Mouse (Mus musculus): ENCODE measurements around the gene Gbx1. TPM values are rescaled to one million over a fixed set of nuclear protein-coding genes. Genes with fewer than 3 reads are reported as not detected.

Gene Gbx1
- polyA plus RNA-seq, 2 experiments from 2014 or later: not detected

DNA sequence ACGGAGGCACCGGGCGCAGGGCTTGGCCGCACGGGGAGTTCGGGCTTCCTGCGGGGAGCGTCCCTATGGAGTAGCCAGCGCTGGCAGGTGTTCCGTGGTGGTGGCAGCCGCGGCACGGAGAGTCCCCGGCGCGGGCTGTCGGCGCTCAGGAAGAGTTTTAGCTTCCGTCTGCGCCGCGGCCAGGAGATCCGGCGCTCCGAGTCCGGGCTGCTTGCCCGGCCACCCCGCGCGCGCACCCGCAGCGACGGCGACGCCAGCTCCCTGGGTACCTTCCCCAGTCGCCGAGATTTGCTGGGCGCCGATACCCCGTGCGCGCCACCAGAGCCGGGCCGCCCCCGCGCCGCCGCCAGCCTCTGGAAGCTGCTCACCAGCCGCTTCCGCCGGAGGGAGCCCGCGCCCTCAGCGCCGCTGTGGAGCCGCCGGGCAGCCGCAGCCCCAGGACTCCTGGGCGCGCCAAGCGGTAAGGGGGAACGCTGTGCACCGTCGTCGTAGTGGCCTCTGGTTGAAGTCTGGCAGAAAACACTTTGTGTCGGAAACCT, 52.2 kb downstream of the Gbx1 start:
- peak; percentile 70 for ATAC-seq

DNA sequence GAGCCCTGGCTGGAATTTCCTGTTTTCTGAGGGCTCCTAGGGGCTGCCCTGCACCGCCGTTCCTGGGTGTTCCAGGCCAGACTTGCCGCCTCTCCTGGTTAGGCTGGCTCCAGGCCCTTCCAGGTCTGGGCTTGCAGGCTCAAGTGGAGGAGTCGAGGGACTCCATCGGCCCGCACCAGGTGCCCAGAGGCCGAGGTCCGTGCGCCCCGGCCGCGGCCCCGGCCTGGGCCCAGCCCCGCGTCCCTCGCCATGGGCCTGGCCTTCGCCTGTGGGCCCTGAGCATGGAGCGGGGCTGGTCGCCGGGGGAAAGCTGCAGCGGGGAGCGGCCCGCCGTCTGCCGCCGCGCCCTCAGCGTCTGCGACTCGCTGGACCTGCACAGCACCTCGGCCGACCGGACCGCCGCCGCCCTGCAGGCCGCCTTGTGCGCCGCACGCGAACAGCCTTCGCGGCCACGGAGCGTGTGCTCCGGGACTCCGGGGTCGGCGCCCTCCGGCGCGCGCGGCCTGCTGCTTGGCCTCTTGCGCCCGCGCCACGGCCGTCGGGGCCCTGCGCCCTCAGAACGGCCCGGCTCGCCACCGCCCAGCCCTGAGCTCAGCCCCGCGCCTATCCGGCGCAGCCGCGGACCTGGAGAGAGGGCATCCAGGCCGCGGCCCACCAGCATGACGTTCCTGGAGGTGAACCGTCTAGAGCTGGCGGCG, 52.8 kb downstream of the Gbx1 start:
- ATAC-seq: peak; percentile 25

DNA sequence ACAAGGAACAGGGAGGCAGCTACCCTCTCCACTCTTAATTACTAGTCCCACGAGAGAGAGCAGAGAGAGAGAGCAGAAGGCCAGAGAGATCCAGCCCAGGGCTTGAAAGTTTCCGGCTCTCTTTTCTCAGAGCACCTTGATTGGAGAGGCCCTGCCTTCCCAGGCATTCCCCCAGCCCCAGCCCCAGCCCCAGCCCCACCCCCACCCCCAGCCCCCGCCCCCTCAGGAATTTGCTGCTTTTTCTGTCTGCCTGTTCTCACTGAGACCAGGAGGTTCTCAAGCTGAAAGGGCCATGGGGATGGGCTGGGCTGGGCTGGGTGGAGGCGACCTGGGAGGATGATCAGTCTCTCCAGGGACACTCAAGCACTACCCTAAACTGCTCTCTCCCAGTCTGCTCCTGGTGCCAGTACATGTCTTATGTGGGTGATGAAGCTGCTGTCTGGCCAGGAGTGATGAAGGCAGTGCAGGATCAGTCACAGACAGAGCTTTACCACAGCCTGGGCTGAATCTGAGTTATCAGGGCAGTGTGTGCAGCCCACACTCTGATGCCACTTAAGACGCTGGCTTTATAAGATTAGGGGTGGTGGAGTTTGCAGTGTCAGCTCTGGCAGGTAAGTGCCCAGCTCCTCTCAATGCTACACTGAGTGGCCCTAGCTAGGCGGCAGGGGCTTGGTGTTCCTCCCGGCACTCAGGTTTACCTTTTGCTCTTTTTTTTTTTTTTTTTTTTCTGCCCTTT, 54.0 kb downstream of the Gbx1 start:
- ATAC-seq: no peak

GRCm38 (mm10) chr5:24470600-24470999, 56.4 kb downstream of the Gbx1 start:
- peak; percentile 81 for ATAC-seq

DNA sequence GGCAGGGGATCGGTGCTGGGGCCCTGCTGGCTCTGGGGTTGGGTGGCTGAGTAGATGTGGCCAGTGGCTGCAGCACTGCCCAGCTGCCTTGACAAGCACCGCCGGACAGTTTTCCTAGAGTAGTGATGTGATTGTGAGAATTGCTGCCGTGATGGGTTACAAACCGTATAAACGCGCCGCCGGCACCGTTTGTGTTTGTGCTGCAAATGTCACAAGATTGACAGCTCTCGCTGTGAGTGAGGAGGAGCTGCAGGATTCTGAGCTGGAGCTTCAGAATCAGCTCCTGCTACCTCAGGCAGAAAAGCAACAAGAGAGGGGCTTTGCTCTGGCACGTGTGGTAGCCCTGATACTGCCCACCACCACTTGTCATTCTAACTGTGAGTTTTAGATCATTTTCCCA, 60.2 kb downstream of the Gbx1 start:
- no peak for ATAC-seq

DNA sequence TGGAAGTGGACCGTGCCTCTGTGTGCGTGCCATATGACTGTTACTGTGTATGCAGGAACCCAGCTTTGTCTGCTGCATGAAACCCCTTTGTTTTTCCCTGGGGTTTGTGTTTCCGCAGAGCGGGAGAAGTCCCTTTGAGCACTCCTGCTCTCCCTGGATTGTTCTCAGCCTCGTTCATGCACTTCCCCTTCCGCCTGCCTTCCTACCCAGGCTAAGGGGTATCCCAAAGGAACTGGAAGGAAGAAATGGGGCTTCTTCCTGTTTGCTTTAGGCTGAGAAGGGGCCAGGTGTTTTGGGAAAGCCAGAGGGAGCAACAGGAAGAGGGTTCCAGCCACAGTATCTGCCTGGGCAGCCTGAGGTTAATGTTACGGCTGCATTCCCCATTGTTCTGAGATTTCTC, 71.4 kb downstream of the Gbx1 start:
- no peak for ATAC-seq

GRCm38 (mm10) chr5:24455076-24455475, 71.9 kb downstream of the Gbx1 start:
- no peak for ATAC-seq

DNA sequence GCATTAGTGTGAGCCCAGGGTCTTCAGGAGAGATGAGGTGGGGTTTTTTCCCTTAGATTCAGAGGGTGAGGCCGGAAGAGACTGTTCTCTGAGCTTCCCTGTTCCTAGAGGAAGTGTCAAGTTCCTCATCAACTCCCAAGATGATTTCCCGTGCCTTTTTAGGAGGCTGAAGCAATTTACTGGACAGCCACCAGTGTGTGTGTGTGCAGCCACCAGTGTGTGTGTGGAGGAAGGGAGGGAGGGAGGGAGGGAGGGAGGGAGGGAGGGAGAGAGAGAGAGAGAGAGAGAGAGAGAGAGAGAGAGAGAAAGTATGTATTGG, 73.1 kb downstream of the Gbx1 start:
- ATAC-seq: no peak

GRCm38 (mm10) chr5:24453283-24453984, 73.6 kb downstream of the Gbx1 start:
- no peak for ATAC-seq

Other genes with a start within 250 kb of the Gbx1 start
- 1 to 10 TPM in 1 of 2 experiments, under 1 TPM in 1; 0.30 to 1.2 TPM for gene Kcnh2, start 175.6 kb downstream of the Gbx1 start, polyA plus RNA-seq (2017; shearing (Covaris generic))
- gene Nos3, start 162.4 kb downstream of the Gbx1 start, polyA plus RNA-seq (2017; shearing (Covaris generic)): under 1 TPM; 0.08 to 0.14 TPM
- gene Atg9b, start 135.1 kb downstream of the Gbx1 start, polyA plus RNA-seq (2017; shearing (Covaris generic)): 1 to 10 TPM; 2.2 to 3.2 TPM
- gene Abcb8, start 133.5 kb downstream of the Gbx1 start, polyA plus RNA-seq (2017; shearing (Covaris generic)): 10 to 100 TPM; 16.1 to 44.6 TPM
- gene Asic3, start 113.8 kb downstream of the Gbx1 start, polyA plus RNA-seq (2017; shearing (Covaris generic)): not detected
- gene Cdk5, start 103.7 kb downstream of the Gbx1 start, polyA plus RNA-seq (2017; shearing (Covaris generic)): 10 to 100 TPM; 53.8 to 61.7 TPM
- gene Slc4a2, start 103.4 kb downstream of the Gbx1 start, polyA plus RNA-seq (2017; shearing (Covaris generic)): 10 to 100 TPM; 13.5 to 22.6 TPM
- gene Fastk, start 81.9 kb downstream of the Gbx1 start, polyA plus RNA-seq (2017; shearing (Covaris generic)): 10 to 100 TPM; 53.4 to 57.0 TPM
- gene Tmub1, start 79.3 kb downstream of the Gbx1 start, polyA plus RNA-seq (2017; shearing (Covaris generic)): 10 to 100 TPM; 72.9 to 95.2 TPM
- gene Agap3, start 75.0 kb downstream of the Gbx1 start, polyA plus RNA-seq (2017; shearing (Covaris generic)): 1 to 10 TPM; 5.5 to 8.6 TPM
- gene Asb10, start 13.8 kb upstream of the Gbx1 start, polyA plus RNA-seq (2017; shearing (Covaris generic)): not detected
- gene 4931409K22Rik, start 29.6 kb upstream of the Gbx1 start, polyA plus RNA-seq (2017; shearing (Covaris generic)): not detected
- 10 to 100 TPM; 62.1 to 87.7 TPM for gene Abcf2, start 50.3 kb upstream of the Gbx1 start, polyA plus RNA-seq (2017; shearing (Covaris generic))
- gene Chpf2, start 59.5 kb upstream of the Gbx1 start, polyA plus RNA-seq (2017; shearing (Covaris generic)): 10 to 100 TPM in 1 of 2 experiments, 1 to 10 TPM in 1; 9.3 to 15.6 TPM
- gene Smarcd3, start 97.2 kb upstream of the Gbx1 start, polyA plus RNA-seq (2017; shearing (Covaris generic)): under 1 TPM; 0.48 to 0.61 TPM
- gene Nub1, start 158.3 kb upstream of the Gbx1 start, polyA plus RNA-seq (2017; shearing (Covaris generic)): 100 to 1,000 TPM in 1 of 2 experiments, 10 to 100 TPM in 1; 83.4 to 107 TPM
- under 1 TPM; 0.39 to 0.91 TPM for gene Wdr86, start 203.5 kb upstream of the Gbx1 start, polyA plus RNA-seq (2017; shearing (Covaris generic))
- gene Crygn, start 230.8 kb upstream of the Gbx1 start, polyA plus RNA-seq (2017; shearing (Covaris generic)): 1 to 10 TPM in 1 of 2 experiments, not detected in 1; 1.8 TPM

Data from CD4-positive, CD25-positive, alpha-beta regulatory T cell, adult 4 months (primary cell).